Mouse (Mus musculus): ENCODE results near the gene Il4.
"Not testable (repeated sequence)": the region's sequence is repeated elsewhere in the genome, so short reads cannot be mapped to it uniquely, and the experiment has no call there.

The Il4 gene

GRCm38 (mm10) chr11:53561986-53562385 is 56.5 kb downstream of the Il4 start:
- DNase-seq (ENCODE audit: low spot score): no peak

- DNase-seq (ENCODE audit: low spot score): not testable (repeated sequence)
Measured at GRCm38 (mm10) chr11:53559980-53560379, 58.5 kb downstream of the Il4 start.

- DNase-seq (ENCODE audit: low spot score): not testable (repeated sequence)
Measured at GRCm38 (mm10) chr11:53557992-53558391, 60.5 kb downstream of the Il4 start.

GRCm38 (mm10) chr11:53556529-53556928 is 61.9 kb downstream of the Il4 start:
- not testable (repeated sequence) for DNase-seq (ENCODE audit: low spot score)
